Mouse (Mus musculus) left cerebral cortex, postnatal 25 days (tissue): ENCODE results near the gene Hadhb. TPM values are rescaled to one million over a fixed set of nuclear protein-coding genes. Genes with fewer than 3 reads are reported as not detected.

Source experiments
- DNase-seq, 2 experiments: peaks; one replicate each; pipeline ENCODE4 v3.0.0; 2022; ENCODE audit warnings: low spot score in 2 of 2, mixed read lengths in 1 of 2
- intact Hi-C: fragments of 180-260 bp; cut with DNase I; formaldehyde crosslinking; loops from one replicate; pipeline ENCODE4 v1.15.1; 2025
- total RNA-seq, 2 experiments: library from RNA; stranded (reverse); gene quantifications; 2 replicates each; pipeline ENCODE4 v1.2.3; 2021

The Hadhb gene
- total RNA-seq = 10 to 100 TPM; 86.9 to 91.2 TPM

GRCm38 (mm10) chr5:30154474-30155394 lies at the start of gene Hadhb, which contains the start of gene Hadha:
Gene Hadhb (plus strand): TSS chr5:30155248.
Gene Hadha (minus strand): TSS chr5:30155162.
- peak; percentile 94 to 95 for DNase-seq
- intact Hi-C loops = no loop called here

GRCm38 (mm10) chr5:30105668-30106300 lies 49.3 kb upstream of the Hadhb start, which contains the start of gene 3110082J24Rik:
Gene 3110082J24Rik (minus strand): TSS chr5:30106086.
- no peak for DNase-seq
- intact Hi-C loops = loop anchor here (10.0 kb wide), 1 partner anchor 281 kb away; no protein-coding TSS in a partner anchor

DNA sequence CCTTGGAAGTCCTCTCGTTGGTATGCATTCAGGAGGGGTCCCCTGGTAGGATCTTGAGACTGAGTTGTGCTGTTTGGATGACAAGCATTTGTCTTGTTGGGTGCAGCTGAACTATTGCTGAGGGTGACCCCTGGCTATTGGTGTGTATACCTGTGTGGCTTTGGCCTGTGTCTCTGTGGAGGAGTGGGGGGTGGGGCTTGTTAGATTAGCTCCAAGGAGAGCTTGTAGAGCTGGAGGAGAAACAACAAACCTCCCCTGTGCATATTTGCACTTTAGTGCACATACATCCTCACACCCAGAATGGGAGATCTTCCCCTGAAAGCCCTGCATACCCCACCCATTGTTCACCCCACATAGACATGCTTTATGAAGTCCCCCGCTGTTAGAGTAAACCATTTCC lies 48.3 kb upstream of the Hadhb start:
- DNase-seq = no peak
- intact Hi-C loops = loop anchor here (10.0 kb wide), 1 partner anchor 282 kb away; no protein-coding TSS in a partner anchor

DNA sequence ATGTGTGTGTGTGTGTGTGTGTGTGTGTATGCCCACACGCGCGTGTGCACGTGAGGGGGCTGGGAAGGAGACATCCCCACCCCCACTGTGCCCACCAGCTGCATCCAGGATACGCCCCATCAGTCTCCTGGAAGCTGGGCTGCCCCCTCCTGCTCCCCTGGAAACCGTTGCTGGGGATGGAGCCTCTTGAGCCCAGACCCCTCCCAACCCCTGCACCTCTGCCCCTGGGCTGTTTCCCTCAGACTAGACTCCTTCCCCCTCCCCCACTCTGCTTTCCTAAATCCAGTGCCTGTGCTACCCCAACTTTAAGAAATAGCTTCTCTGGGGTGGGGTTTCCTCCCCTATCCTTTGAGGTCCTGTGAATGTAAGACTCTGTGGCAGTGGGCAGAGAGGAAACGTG lies 47.9 kb upstream of the Hadhb start:
- intact Hi-C loops = loop anchor here (10.0 kb wide), 1 partner anchor 282 kb away; no protein-coding TSS in a partner anchor
- DNase-seq = no peak

- intact Hi-C loops = loop anchor here (10.0 kb wide), 1 partner anchor 283 kb away; no protein-coding TSS in a partner anchor
- no peak for DNase-seq
Observed at GRCm38 (mm10) chr5:30107611-30108041, 47.4 kb upstream of the Hadhb start.

GRCm38 (mm10) chr5:30108233-30108632 lies 46.8 kb upstream of the Hadhb start:
- intact Hi-C loops = loop anchor here (10.0 kb wide), 1 partner anchor 283 kb away; no protein-coding TSS in a partner anchor
- no peak for DNase-seq

GRCm38 (mm10) chr5:30109899-30110298 lies 45.1 kb upstream of the Hadhb start:
- no peak for DNase-seq
- intact Hi-C loops = loop anchor here (10.0 kb wide), 1 partner anchor 285 kb away; no protein-coding TSS in a partner anchor

GRCm38 (mm10) chr5:30110371-30111060 lies 44.5 kb upstream of the Hadhb start:
- intact Hi-C loops = no loop called here
- no peak for DNase-seq

- intact Hi-C loops = no loop called here
- no peak for DNase-seq
Observed at GRCm38 (mm10) chr5:30111126-30111525, 43.9 kb upstream of the Hadhb start.

DNA sequence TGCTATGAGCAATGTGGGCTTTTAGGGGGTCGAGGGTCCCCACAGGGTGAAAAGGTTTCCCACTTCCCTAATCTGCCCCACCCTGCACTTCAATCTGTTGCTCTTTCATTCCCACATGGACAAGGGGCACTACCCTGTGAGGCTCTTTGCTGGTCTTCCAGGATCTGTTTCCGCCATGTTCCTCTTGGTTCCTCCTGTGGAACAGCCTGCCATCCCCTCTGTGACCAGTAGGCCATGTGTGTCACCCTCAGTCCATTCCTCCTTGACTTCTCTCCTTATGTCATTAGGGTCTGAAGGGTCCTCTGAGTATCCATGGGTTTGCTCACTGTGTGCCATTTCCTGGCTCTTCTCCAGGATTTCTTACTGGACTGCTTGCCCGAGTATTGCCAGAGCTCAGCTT lies 43.3 kb upstream of the Hadhb start:
- DNase-seq = no peak
- intact Hi-C loops = no loop called here

- DNase-seq = no peak
- intact Hi-C loops = no loop called here
Observed at GRCm38 (mm10) chr5:30112533-30113068, 42.4 kb upstream of the Hadhb start.

- peak; percentile 51 to 67 for DNase-seq
- intact Hi-C loops = no loop called here
Observed at GRCm38 (mm10) chr5:30113881-30114760, 40.9 kb upstream of the Hadhb start.

DNA sequence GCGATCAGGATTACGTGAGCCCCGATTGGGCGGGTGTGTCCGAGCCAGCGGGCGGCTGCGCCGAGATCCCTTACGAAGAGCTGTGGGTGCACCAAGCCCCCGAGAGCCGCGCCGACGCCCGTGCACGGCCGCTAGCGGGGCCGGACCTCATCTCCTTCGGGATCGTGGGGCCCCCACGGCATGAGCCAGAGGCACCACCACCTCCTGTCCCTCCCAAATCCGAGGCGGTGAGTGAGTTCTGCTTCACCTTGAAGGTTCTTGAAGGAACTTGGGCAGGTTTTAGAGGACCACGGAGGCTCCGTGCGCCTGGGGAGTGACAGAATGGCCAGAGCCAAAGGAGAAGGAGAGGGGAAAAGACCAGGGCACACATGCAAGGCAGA lies 40.3 kb upstream of the Hadhb start:
- intact Hi-C loops = no loop called here
- no peak for DNase-seq

- intact Hi-C loops = no loop called here
- no peak for DNase-seq
Observed at GRCm38 (mm10) chr5:30115718-30116117, 39.3 kb upstream of the Hadhb start.

DNA sequence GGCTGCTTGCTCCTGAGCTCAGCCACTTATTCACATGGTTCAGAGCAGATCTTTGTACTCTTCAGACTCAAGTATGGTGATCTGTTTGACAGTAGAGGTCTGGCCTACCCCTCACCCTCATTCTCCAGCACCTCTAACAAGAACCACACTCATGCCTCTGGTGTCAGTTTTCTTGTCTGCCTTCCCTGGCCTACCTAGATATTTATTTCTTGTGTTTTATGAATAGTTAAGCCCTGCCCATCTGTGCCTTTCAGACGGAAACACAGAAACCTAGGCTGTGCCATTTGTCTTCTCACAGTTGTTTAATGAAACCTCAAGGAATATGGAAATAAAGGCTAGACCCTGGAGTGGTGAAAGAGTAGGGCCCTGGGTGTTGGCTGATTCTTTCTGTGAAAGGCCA lies 37.0 kb upstream of the Hadhb start:
- intact Hi-C loops = no loop called here
- no peak for DNase-seq

- intact Hi-C loops = no loop called here
- no peak for DNase-seq
Observed at GRCm38 (mm10) chr5:30119163-30119562, 35.9 kb upstream of the Hadhb start.

- intact Hi-C loops = no loop called here
- no peak for DNase-seq
Observed at GRCm38 (mm10) chr5:30120106-30120505, 34.9 kb upstream of the Hadhb start.

DNA sequence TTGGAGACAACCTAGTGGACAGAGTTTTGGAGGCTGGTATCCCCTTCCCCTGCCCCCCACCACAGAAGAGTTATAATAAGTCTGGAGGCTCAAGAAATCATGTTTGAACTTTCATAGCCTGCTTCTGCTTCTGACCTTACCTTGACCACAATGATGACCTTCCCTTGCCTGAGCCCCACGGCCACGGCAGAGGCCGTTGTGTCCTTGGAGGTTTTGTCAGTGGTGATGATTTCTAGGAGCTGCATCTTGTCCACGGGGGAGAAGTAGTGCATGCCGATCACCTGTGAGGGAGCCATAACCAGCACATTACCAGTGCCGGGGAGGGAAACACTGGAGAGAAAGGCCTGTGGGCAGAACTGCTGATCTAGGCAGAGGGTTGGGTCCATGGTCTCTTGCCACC lies 32.6 kb upstream of the Hadhb start:
- no peak for DNase-seq
- intact Hi-C loops = no loop called here

DNA sequence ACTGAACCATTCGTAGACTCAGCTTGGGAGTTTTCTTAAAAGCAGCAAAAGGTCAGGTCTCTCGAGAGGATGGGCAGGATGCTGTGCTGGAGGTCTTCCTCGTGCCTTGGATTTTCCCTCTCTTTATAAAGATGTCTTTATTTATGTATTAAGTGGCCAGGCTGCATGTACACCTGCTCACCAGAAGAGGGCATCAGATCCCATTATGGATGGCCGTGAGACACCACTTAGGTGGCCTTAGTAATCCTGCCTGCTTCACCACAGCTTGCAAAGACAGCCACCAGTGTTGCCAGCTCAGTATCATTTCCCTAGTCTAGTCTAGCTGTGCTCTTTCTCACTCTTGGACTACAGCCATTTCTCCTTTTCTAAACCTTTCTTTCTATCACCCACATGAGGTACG lies 29.5 kb upstream of the Hadhb start:
- intact Hi-C loops = no loop called here
- no peak for DNase-seq
